Mouse (Mus musculus) stomach, adult 2 months (tissue): ENCODE data around the gene Adm2. TPM values are rescaled to one million over a fixed set of nuclear protein-coding genes. Genes with fewer than 3 reads are reported as not detected.

Experiments
- polyA plus RNA-seq: library from polyadenylated mRNA; depleted of rRNA; stranded (reverse); fragments of >200 nt; gene quantifications from 2 replicates; pipeline ENCODE4 v1.2.3, GENCODE M21; 2012; rRNA removed

The Adm2 gene
- polyA plus RNA-seq, result 4.1 and 5.8 TPM in 2 replicates

DNA sequence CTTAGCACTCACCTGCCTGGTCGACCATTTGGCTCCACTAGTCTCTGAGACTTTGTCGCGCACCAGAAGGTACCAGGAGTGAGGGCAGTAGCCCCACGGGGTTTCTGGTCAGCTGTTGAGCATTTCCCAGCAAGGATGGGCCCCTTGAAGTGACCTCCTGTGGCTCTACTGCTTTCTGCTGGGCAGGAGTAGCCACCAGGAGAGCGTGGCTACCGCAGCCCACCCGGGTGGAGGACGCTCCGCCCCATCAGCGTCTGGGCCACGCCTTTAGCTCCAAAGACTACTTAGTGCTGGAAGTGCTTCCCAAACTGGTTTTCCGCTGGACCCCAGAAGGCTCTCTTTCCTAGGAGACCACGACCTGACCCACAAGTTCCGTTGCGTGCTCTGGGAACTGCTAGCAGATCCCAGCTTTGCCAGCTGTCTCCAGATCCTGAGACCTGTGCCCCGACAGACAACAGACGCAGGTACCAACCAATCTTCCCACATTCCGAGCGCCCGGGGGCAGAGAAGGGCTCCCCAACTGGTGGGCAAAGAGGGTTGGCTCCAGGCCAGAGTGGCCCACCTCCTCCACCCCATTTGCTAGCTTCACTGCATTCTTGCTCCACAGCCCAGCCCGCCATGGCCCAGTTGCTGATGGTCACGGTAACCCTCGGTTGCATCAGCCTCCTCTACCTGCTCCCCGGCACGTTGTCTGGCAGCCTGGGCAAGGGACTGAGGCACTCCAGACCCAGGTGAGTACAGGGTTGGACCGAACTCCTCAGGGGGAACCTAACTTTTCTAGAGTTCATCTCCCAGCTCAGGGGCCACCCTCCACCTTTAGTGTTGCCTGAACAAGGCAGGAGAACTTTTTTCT lies at the start of gene Adm2:
Adm2 (plus strand) TSS at position 51 of the 853 bp plus-strand sequence.

DNA sequence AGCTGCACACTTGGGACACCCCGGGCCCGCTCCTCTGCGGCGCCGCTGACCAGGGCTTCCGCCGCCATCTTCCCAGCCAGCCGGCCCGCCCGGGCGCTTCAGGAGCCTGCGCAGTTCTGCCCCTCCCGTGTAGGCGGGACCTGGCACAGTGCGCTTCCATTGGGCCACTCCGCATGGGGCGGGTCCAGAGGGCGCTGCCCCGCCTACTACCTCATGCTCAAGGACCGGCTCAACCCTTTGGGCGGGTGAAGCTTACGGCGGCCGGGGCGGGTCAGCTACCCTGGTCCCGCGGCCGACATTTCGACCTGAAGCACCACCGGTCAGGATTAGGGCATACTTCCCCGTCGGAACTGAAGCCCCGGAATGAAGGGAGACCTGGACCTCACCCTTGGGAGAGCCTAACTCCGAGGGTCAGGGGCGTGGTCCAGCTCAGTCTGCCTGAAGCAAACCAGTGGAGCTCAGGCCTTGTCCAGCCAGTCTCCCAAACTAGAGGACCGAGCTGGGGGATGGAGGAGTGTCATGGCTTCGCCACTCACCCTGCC lies 7.3 kb upstream of the Adm2 start, which contains the start of gene Sbf1:
Sbf1 (minus strand) TSS at position 122 of the 542 bp plus-strand sequence.

DNA sequence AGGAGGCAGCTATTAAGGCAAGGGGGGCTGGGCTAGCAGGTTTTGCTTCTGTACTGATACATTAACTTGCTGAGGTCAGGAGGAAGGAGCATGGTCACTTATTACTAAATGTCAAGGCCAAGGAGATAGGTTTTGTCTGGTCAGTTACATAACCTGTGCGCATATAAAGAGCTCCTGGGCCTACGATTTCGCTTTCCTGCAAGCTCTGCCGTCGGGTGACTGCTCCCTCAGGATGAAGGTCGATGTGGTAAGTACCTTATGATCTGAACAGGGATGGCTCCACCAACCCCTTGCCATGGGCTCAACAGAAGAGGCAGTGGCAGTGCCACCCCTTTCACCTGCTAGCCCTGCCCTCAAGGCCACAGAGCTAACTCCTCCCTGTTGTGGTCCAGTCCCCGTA lies 11.8 kb downstream of the Adm2 start, which contains the start of gene Miox:
Miox (plus strand) TSS at position 128 of the 400 bp plus-strand sequence.

GRCm38 (mm10) chr15:89355241-89356187 lies 33.0 kb downstream of the Adm2 start, which contains the start of the genes Lmf2 and Ncaph2:
Gene Lmf2, minus strand, starts transcription at chr15:89355659.
Gene Ncaph2, plus strand, starts transcription at chr15:89355719.

GRCm38 (mm10) chr15:89373762-89374248 lies 51.3 kb downstream of the Adm2 start, which contains the start of gene Sco2:
Gene Sco2, minus strand, starts transcription at chr15:89373846.

Other genes starting within 250 kb of the Adm2 start
- 54.9 and 56.4 TPM in 2 replicates for gene Trabd, start 247.6 kb upstream of the Adm2 start, polyA plus RNA-seq
- 26.6 and 45.1 TPM in 2 replicates for gene Selenoo, start 233.6 kb upstream of the Adm2 start, polyA plus RNA-seq
- gene Tubgcp6, start 199.6 kb upstream of the Adm2 start, polyA plus RNA-seq, result 16.8 and 19.0 TPM in 2 replicates
- gene Hdac10, start 194.0 kb upstream of the Adm2 start, polyA plus RNA-seq, result 16.4 and 17.9 TPM in 2 replicates
- gene Mapk12, start 182.0 kb upstream of the Adm2 start, polyA plus RNA-seq, result 3.9 and 4.2 TPM in 2 replicates
- gene Mapk11, start 173.1 kb upstream of the Adm2 start, polyA plus RNA-seq, result 2.4 and 2.9 TPM in 2 replicates
- 272 and 308 TPM in 2 replicates for gene Plxnb2, start 141.9 kb upstream of the Adm2 start, polyA plus RNA-seq
- gene Dennd6b, start 126.2 kb upstream of the Adm2 start, polyA plus RNA-seq, result 9.6 and 9.7 TPM in 2 replicates
- gene Ppp6r2, start 111.2 kb upstream of the Adm2 start, polyA plus RNA-seq, result 113 and 257 TPM in 2 replicates
- gene Sbf1, start 7.4 kb upstream of the Adm2 start, polyA plus RNA-seq, result 100 and 115 TPM in 2 replicates
- 1.2 TPM in 1 of 2 replicates, not detected in the other for gene Miox, start 11.7 kb downstream of the Adm2 start, polyA plus RNA-seq
- gene Lmf2, start 32.9 kb downstream of the Adm2 start, polyA plus RNA-seq, result 17.5 and 19.8 TPM in 2 replicates
- 88.6 and 103 TPM in 2 replicates for gene Ncaph2, start 33.0 kb downstream of the Adm2 start, polyA plus RNA-seq
- 22.5 and 28.4 TPM in 2 replicates for gene Sco2, start 51.1 kb downstream of the Adm2 start, polyA plus RNA-seq
- gene Tymp, start 54.3 kb downstream of the Adm2 start, polyA plus RNA-seq, result 2.5 and 6.6 TPM in 2 replicates
- 3.9 and 4.4 TPM in 2 replicates for gene Odf3b, start 56.6 kb downstream of the Adm2 start, polyA plus RNA-seq
- gene Klhdc7b, start 62.2 kb downstream of the Adm2 start, polyA plus RNA-seq, result not detected in 2 replicates
- gene Syce3, start 87.8 kb downstream of the Adm2 start, polyA plus RNA-seq, result not detected in 2 replicates
- 1.7 and 5.0 TPM in 2 replicates for gene Cpt1b, start 103.1 kb downstream of the Adm2 start, polyA plus RNA-seq
- gene C730034F03Rik, start 106.9 kb downstream of the Adm2 start, polyA plus RNA-seq, result 0.14 and 0.23 TPM in 2 replicates
- 0.27 and 1.8 TPM in 2 replicates for gene Gm44502, start 107.0 kb downstream of the Adm2 start, polyA plus RNA-seq
- gene Chkb, start 107.2 kb downstream of the Adm2 start, polyA plus RNA-seq, result 38.2 and 43.2 TPM in 2 replicates
- gene Mapk8ip2, start 131.2 kb downstream of the Adm2 start, polyA plus RNA-seq, result 0.69 and 0.73 TPM in 2 replicates
- 15.1 and 20.1 TPM in 2 replicates for gene Arsa, start 154.7 kb downstream of the Adm2 start, polyA plus RNA-seq
- gene Shank3, start 176.9 kb downstream of the Adm2 start, polyA plus RNA-seq, result 7.6 and 8.7 TPM in 2 replicates
- 0.04 and 0.43 TPM in 2 replicates for gene Acr, start 245.6 kb downstream of the Adm2 start, polyA plus RNA-seq